Mouse (Mus musculus): Measurements from ENCODE around the gene Nxpe5. TPM values are rescaled to one million over a fixed set of nuclear protein-coding genes. Genes with fewer than 3 reads are reported as not detected.

The Nxpe5 gene
- polyA plus RNA-seq (2014; fragmentation: Nextera tagmentation; extraction: Ambion mirVana) = not detected in 2 replicates

DNA sequence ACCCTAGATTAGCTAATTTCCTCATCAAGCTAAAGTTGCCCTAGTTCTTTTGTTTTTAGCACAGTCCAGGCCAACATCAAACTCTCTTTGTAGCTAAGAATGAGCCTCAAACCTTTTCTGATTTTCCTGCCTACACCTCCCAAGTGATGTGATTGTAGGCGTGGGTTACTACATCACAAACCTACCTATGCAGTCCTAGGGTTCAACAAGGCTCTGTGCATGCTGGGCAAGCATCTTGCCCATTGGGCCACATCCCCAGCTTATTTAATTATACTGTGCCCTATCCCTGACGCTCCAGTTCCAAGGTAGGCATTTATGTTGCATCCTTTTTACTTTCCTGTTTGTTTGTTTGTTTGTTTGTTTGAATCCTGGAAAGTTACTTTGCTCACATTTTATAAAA lies at the start of gene Nxpe5:
Gene Nxpe5 (plus strand): TSS at position 199 of the 400 bp plus-strand sequence.
- H3K9ac ChIP-seq (ENCODE audit: low read depth, low read length) = no peak within 1 kb of the TSS
- no peak within 1 kb of the TSS for H3K27ac ChIP-seq (replicated peaks; ENCODE audit: low read depth, low read length)
- no peak for DNase-seq (ENCODE audit: low spot score)
- WGBS = 52% methylated on average over 2 of the region's 2 CpGs
- no peaks in the 10 kb centered on the region for H3K27me3 ChIP-seq (replicated peaks; ENCODE audit: control insufficient read depth, insufficient read depth, low read length)
- H3K4me2 ChIP-seq (ENCODE audit: low read depth, low read length) = no peak within 1 kb of the TSS
- no peaks in the 10 kb centered on the region for H3K4me1 ChIP-seq (ENCODE audit: control insufficient read depth, insufficient read depth, low read length)
- no peaks in the 10 kb centered on the region for H3K9me3 ChIP-seq (ENCODE audit: control insufficient read depth, low read length)
- ATAC-seq (ENCODE audit: low read depth) = no peak
- no peak within 1 kb of the TSS for H3K4me3 ChIP-seq (ENCODE audit: low read depth, low read length)
- no peaks in the 10 kb centered on the region for H3K36me3 ChIP-seq (ENCODE audit: control insufficient read depth, insufficient read depth, low read length)

DNA sequence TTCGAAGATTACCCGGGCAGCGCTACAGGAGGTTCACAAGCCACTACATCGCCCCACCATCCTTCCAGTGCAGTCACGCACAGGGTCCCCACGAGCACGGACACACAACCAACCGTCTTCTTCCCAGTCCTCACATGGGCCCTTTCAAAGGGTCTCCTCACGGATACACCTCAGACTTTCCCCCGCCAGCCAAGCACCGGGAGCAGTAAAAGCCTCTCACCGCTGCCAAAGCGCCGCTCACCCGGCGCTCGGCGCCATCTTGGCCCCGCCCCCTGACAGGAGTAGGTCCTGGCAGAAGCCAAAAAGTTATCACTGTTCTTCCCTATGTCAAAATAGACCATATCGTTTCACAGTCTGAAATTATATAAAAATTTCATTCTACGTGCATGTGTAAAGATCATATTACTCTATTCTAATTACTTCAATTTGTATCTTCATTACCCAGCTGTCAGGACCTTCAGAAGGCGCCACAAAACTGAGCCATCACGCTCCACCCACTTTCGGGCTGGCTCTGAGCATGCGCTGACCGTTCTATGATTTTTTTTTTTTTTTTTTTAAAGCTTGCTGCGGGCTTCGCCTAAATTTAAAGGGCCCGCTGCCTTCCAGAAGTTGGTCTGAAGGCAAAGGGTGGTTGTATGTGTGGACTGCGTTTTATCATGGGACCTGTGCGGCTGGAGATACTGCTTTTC lies 38.6 kb upstream of the Nxpe5 start, which contains the start of the genes Taf6 and Cnpy4:
Gene Taf6 (minus strand): TSS at position 502 of the 689 bp plus-strand sequence.
Gene Cnpy4 (plus strand): TSS at position 536 of the 689 bp plus-strand sequence.
- peaks cover 5% of the 10 kb centered on the region; the same call in 1 of the 2 replicates for H3K4me1 ChIP-seq (ENCODE audit: control insufficient read depth, insufficient read depth, low read length)
- H3K27me3 ChIP-seq (replicated peaks; ENCODE audit: control insufficient read depth, insufficient read depth, low read length) = no peaks in the 10 kb centered on the region
- peak within 1 kb of the TSS; percentile 87 for H3K4me3 ChIP-seq (ENCODE audit: low read depth, low read length)
- DNase-seq (ENCODE audit: low spot score) (peak; percentile 94), ATAC-seq (ENCODE audit: low read depth) (peak; percentile 91)
- peak within 1 kb of the TSS; percentile 78 for H3K27ac ChIP-seq (replicated peaks; ENCODE audit: low read depth, low read length)
- peak within 1 kb of the TSS; percentile 85 for H3K4me2 ChIP-seq (ENCODE audit: low read depth, low read length)
- under 1% methylated on average over 31 of the region's 31 CpGs for WGBS
- H3K9ac ChIP-seq (ENCODE audit: low read depth, low read length) = peak within 1 kb of the TSS; percentile 73
- H3K9me3 ChIP-seq (ENCODE audit: control insufficient read depth, low read length) = no peaks in the 10 kb centered on the region
- H3K36me3 ChIP-seq (ENCODE audit: control insufficient read depth, insufficient read depth, low read length) = peaks cover 48% of the 10 kb centered on the region

DNA sequence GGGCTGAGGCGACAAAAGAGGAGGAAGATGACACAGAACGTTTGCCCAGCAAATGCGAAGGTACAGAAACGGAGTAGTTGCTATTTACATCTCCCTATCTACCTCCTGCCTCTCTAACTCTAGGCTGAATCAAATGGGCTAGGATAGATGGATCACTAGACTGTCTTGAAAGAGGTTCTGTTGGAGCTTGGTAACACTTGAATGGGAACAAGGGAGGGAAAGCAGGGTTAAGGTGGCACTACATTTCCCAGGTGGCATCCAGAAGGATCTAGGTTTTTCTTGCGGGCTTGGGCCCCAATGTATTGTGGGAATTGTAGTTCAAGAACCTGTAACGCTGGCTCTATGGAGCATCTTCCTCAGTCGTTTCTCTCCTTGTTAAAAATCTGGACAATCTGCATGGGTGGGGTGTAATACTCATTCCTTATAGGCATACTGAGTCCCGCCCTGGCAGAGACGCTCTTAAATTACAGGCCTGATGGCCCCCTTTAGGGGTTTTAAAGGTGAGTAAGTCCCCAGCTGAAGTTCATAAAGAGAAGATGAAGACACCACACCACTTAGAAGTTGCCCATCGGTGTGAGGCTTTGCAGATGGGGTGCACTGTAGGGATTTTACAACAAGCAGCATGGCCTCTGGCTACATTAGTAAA lies 37.9 kb upstream of the Nxpe5 start:
- peak overlapping the region; percentile 73 for H3K9ac ChIP-seq (ENCODE audit: low read depth, low read length)
- H3K4me2 ChIP-seq (ENCODE audit: low read depth, low read length) = peak overlapping the region; percentile 85
- WGBS = 0% methylated on average over 10 of the region's 10 CpGs
- peaks cover 5% of the 10 kb centered on the region; the same call in 1 of the 2 replicates for H3K4me1 ChIP-seq (ENCODE audit: control insufficient read depth, insufficient read depth, low read length)
- ATAC-seq (ENCODE audit: low read depth) = peak; percentile 92
- H3K9me3 ChIP-seq (ENCODE audit: control insufficient read depth, low read length) = no peaks in the 10 kb centered on the region
- H3K27me3 ChIP-seq (replicated peaks; ENCODE audit: control insufficient read depth, insufficient read depth, low read length) = no peaks in the 10 kb centered on the region
- peaks cover 48% of the 10 kb centered on the region for H3K36me3 ChIP-seq (ENCODE audit: control insufficient read depth, insufficient read depth, low read length)
- H3K27ac ChIP-seq (replicated peaks; ENCODE audit: low read depth, low read length) = peak overlapping the region; percentile 78
- H3K4me3 ChIP-seq (ENCODE audit: low read depth, low read length) = peak overlapping the region; percentile 87
- DNase-seq (ENCODE audit: low spot score) = peak; percentile 95

DNA sequence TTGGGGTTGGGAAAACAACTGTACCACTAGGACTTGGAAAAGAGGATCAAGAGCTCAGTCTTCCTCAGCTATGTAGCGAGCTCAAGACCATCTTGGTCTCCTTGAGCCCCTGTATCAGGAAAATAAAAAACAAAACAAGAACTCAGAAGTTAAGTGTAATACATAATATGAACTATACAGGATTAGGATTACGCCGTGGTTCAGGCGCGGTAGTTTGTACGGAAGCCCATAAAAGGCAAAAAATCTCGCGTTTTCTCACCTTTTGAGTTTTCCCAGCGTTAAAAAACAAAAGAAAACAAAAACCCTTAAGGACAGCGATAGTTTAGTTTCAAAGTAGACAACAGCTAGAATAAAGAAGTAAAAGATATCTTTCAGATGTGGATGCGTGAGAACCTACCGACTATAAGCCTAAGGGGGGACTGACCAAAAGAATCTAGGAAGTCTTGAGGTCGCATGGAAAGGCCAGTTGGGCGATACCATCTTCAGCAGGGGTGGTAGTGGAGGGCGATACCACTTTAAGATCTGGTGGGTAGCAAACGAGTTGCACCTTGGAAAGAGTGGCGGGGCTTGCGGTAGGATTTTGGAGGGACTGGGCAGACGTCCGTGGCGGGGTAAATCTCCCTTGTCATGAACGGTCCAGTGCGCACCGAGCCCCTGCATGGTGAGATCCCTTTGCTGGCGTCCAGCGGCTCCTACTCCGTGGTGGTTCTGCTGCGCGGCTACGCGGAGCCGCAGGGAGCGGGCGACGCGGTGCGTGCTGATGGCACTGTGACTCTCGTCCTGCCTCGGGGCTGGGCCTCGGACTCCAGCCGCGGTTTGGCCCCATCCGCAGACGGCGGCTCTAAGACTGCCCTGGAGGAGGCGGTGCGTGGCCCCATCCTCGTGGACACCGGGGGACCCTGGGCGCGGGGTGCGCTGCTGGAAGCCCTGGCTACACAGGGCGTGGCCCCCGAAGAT lies 31.6 kb upstream of the Nxpe5 start, which contains the start of gene Mblac1:
Gene Mblac1 (plus strand): TSS at position 544 of the 957 bp plus-strand sequence.
- H3K4me3 ChIP-seq (ENCODE audit: low read depth, low read length) = peak within 1 kb of the TSS; percentile 78
- peak within 1 kb of the TSS; percentile 90 for H3K27ac ChIP-seq (replicated peaks; ENCODE audit: low read depth, low read length)
- H3K36me3 ChIP-seq (ENCODE audit: control insufficient read depth, insufficient read depth, low read length) = peaks cover 35% of the 10 kb centered on the region
- ATAC-seq (ENCODE audit: low read depth) (peak; percentile 81), DNase-seq (ENCODE audit: low spot score) (peak; percentile 88)
- peaks cover 10% of the 10 kb centered on the region; the same call in 1 of the 2 replicates for H3K4me1 ChIP-seq (ENCODE audit: control insufficient read depth, insufficient read depth, low read length)
- 8% methylated on average over 49 of the region's 54 CpGs for WGBS
- H3K9ac ChIP-seq (ENCODE audit: low read depth, low read length) = peak within 1 kb of the TSS; percentile 87
- peak within 1 kb of the TSS; percentile 97 for H3K4me2 ChIP-seq (ENCODE audit: low read depth, low read length)
- H3K27me3 ChIP-seq (replicated peaks; ENCODE audit: control insufficient read depth, insufficient read depth, low read length) = no peaks in the 10 kb centered on the region
- H3K9me3 ChIP-seq (ENCODE audit: control insufficient read depth, low read length) = no peaks in the 10 kb centered on the region

DNA sequence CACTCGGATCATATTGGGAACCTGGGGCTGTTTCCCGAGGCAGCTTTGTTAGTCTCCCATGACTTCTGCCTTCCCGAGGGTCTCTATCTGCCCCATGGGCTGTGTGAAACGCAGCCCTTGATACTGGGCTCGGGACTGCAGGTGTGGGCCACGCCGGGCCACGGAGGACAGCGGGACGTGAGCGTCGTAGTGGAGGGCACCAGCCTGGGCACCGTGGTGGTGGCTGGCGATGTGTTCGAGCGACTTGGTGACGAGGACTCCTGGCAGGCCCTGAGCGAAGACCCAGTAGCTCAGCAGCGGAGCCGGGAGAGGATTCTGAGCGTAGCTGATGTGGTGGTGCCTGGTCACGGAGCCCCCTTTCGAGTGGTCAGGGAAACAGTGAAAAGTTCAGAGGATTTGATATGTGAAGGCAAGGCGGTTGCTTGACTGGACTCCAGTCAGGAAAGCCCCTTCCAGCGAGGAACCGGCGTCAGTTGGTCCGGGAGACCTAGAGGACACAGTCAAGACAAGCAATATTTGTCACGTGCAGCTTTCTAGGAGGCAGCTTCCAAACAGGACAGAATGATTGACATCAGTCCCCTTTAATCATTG lies 30.8 kb upstream of the Nxpe5 start:
- H3K9ac ChIP-seq (ENCODE audit: low read depth, low read length) = peak overlapping the region; percentile 87
- no peaks in the 10 kb centered on the region for H3K27me3 ChIP-seq (replicated peaks; ENCODE audit: control insufficient read depth, insufficient read depth, low read length)
- H3K27ac ChIP-seq (replicated peaks; ENCODE audit: low read depth, low read length) = peak overlapping the region; percentile 90
- peaks cover 10% of the 10 kb centered on the region; the same call in 1 of the 2 replicates for H3K4me1 ChIP-seq (ENCODE audit: control insufficient read depth, insufficient read depth, low read length)
- H3K4me2 ChIP-seq (ENCODE audit: low read depth, low read length) = peak overlapping the region; percentile 97
- H3K9me3 ChIP-seq (ENCODE audit: control insufficient read depth, low read length) = no peaks in the 10 kb centered on the region
- ATAC-seq (ENCODE audit: low read depth) (peak; percentile 68), DNase-seq (ENCODE audit: low spot score) (peak; percentile 46)
- 1% methylated on average over 29 of the region's 29 CpGs for WGBS
- peak overlapping the region; percentile 78 for H3K4me3 ChIP-seq (ENCODE audit: low read depth, low read length)
- peaks cover 30% of the 10 kb centered on the region for H3K36me3 ChIP-seq (ENCODE audit: control insufficient read depth, insufficient read depth, low read length)

DNA sequence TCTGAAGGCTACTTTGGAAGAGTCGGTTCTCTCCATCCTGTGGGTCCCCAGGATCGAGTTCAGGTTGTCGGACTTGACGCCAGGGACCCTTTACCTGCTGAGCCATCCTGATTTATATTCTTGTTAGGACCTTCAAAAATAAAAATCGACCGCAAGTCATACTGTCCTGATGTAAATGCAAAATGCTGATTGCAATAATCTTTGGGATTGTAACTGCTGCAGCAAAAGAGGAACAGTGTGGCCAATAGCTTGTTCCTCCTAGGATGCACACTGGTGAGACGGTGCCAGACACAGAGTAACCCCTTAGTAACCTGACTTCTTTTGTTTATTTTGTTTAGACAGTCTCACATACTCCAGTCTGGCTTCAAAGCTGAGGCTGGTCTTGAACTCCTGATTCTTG lies 30.2 kb upstream of the Nxpe5 start:
- Histone ChIP-seq H3K9me3 (ENCODE audit: control insufficient read depth, low read length) (no peaks in the 10 kb centered on the region), H3K9ac (ENCODE audit: low read depth, low read length) (peak overlapping the region; percentile 87), H3K27ac (replicated peaks; ENCODE audit: low read depth, low read length) (no peak overlapping the region), H3K4me2 (ENCODE audit: low read depth, low read length) (peak overlapping the region; percentile 97), H3K4me1 (ENCODE audit: control insufficient read depth, insufficient read depth, low read length) (peaks cover 10% of the 10 kb centered on the region; the same call in 1 of the 2 replicates), H3K36me3 (ENCODE audit: control insufficient read depth, insufficient read depth, low read length) (peaks cover 24% of the 10 kb centered on the region), H3K4me3 (ENCODE audit: low read depth, low read length) (peak overlapping the region; percentile 78), H3K27me3 (replicated peaks; ENCODE audit: control insufficient read depth, insufficient read depth, low read length) (no peaks in the 10 kb centered on the region)
- ATAC-seq (ENCODE audit: low read depth) (no peak), DNase-seq (ENCODE audit: low spot score) (no peak)
- 71% methylated on average over 7 of the region's 7 CpGs for WGBS

DNA sequence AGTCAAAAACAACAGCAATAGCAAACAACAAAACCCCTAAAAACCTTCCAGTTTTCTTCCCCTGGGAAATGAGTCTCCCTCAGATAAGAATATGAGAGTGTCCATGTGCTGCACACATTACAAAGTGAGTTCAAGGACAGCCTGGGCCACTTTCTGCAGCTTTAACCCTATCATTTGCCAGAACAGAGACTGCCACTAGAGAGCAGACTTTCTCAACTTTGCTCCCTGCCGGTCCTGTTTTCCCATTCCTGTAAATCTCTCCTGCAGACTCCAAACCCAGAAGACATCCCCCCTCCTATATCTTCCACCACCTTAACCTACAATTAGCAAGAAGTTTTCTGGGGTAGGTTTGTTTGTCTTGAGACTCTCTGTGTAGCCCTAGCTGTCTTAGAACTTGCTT lies 26.1 kb upstream of the Nxpe5 start:
- Histone ChIP-seq H3K36me3 (ENCODE audit: control insufficient read depth, insufficient read depth, low read length) (no peaks in the 10 kb centered on the region), H3K9ac (ENCODE audit: low read depth, low read length) (no peak overlapping the region), H3K4me2 (ENCODE audit: low read depth, low read length) (no peak overlapping the region), H3K4me1 (ENCODE audit: control insufficient read depth, insufficient read depth, low read length) (peaks cover 6% of the 10 kb centered on the region; the same call in 1 of the 2 replicates), H3K27me3 (replicated peaks; ENCODE audit: control insufficient read depth, insufficient read depth, low read length) (no peaks in the 10 kb centered on the region), H3K27ac (replicated peaks; ENCODE audit: low read depth, low read length) (no peak overlapping the region), H3K9me3 (ENCODE audit: control insufficient read depth, low read length) (0 out of 2 replicates have a peak, but pooled peaks cover 4% of the 10 kb centered on the region), H3K4me3 (ENCODE audit: low read depth, low read length) (no peak overlapping the region)
- ATAC-seq (ENCODE audit: low read depth) (no peak), DNase-seq (ENCODE audit: low spot score) (no peak)
- WGBS = 16% methylated on average over 1 of the region's 1 CpGs

All from embryonic facial prominence, embryonic 14.5 days (tissue).